Mouse (Mus musculus) heart, embryonic 16.5 days (tissue): ENCODE data around the gene Cdc42ep1. TPM values are rescaled to one million over a fixed set of nuclear protein-coding genes. Genes with fewer than 3 reads are reported as not detected.

Experiments
- ATAC-seq: fragments of 200-750 bp; cut with Nextera tagmentation; replicated peaks from 2 replicates; pipeline ENCODE4 v1.8.0; 2017; ENCODE audit warnings: moderate number of reproducible peaks; ENCODE audit not compliant: insufficient read depth, low FRiP score; ENCODE audit errors: extremely low read depth
- H3K27ac ChIP-seq: fragments of 300-500 bp; sonication (generic); 2 replicates; pipeline ENCODE4 v1.5.1; 2014; ENCODE audit warnings: mild to moderate bottlenecking, low read length, control low read depth, moderate library complexity
- H3K27me3 ChIP-seq: fragments of 300-500 bp; sonication (generic); 2 replicates; pipeline ENCODE4 v1.6.1; 2014; ENCODE audit warnings: low read length, mixed read lengths; ENCODE audit not compliant: control insufficient read depth, insufficient read depth
- H3K36me3 ChIP-seq: fragments of 300-500 bp; sonication (generic); 2 replicates; pipeline ENCODE4 v1.6.1; 2014; ENCODE audit not compliant: control insufficient read depth, insufficient read depth
- H3K4me1 ChIP-seq: fragments of 300-500 bp; sonication (generic); 2 replicates; pipeline ENCODE4 v1.6.1; 2014; ENCODE audit warnings: low read length, mixed read lengths; ENCODE audit not compliant: control insufficient read depth, insufficient read depth
- H3K4me2 ChIP-seq: fragments of 300-500 bp; sonication (generic); 2 replicates; pipeline ENCODE4 v1.6.1; 2014; ENCODE audit warnings: low read depth, mild to moderate bottlenecking, control low read depth, low read length
- H3K4me3 ChIP-seq: fragments of 300-500 bp; sonication (generic); 2 replicates; pipeline ENCODE4 v1.5.1; 2014; ENCODE audit warnings: mild to moderate bottlenecking, control low read depth, low read length
- H3K9ac ChIP-seq: fragments of 300-500 bp; sonication (generic); 2 replicates; pipeline ENCODE4 v1.6.1; 2014; ENCODE audit warnings: low read length, control low read depth
- H3K9me3 ChIP-seq: fragments of 300-500 bp; sonication (generic); replicated peaks from 2 replicates; pipeline ENCODE4 v1.6.1; 2016; ENCODE audit warnings: low read length; ENCODE audit not compliant: control insufficient read depth
- WGBS: fragments of 180-500 bp; shearing (Covaris S2); extraction: QIAGEN DNeasy Blood & Tissue Kit; methylation state at CpG from one replicate; pipeline ENCODE4 v1.1.7; 2014; 5-methylcytosine and 5-hydroxymethylcytosine counted together
- polyA plus RNA-seq: library from polyadenylated mRNA; unstranded; fragments of >200 nt; fragmentation: Nextera tagmentation; extraction: Ambion mirVana; gene quantifications from 2 replicates; pipeline ENCODE4 v1.2.1, GENCODE M21; 2015

The Cdc42ep1 gene
- polyA plus RNA-seq, 1 experiment from 2014 or later = 29.4 TPM

DNA sequence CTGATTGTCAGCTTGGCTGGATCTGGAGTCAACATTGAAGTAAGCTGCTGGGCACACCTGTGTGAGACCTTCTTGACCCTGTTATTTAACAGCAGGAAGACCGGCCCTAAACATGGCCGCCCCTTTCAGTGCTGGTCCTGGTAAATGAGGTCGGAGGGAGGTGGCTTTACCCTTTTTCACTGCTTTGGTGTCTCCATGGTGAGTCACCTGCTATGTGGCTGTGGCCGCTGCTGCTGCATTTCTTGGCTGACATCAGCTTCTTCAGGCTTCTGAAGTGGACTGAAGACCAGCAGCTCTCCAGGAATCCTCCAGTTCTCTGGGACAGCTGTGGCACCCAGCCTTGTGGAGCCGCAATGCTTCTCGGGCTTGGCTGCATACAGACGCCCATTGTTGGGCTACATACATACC, 26.4 kb downstream of the Cdc42ep1 start:
- 59% methylated on average over 7 of the region's 7 CpGs for WGBS
- no peaks in the 10 kb centered on the region for H3K9me3 ChIP-seq
- H3K27ac ChIP-seq = peak overlapping the region; percentile 62
- no peak overlapping the region for H3K4me2 ChIP-seq
- no peaks in the 10 kb centered on the region for H3K36me3 ChIP-seq
- H3K4me1 ChIP-seq = peaks cover 5% of the 10 kb centered on the region
- H3K27me3 ChIP-seq = no peaks in the 10 kb centered on the region
- no peak overlapping the region for H3K4me3 ChIP-seq
- no peak overlapping the region for H3K9ac ChIP-seq
- ATAC-seq = no peak

DNA sequence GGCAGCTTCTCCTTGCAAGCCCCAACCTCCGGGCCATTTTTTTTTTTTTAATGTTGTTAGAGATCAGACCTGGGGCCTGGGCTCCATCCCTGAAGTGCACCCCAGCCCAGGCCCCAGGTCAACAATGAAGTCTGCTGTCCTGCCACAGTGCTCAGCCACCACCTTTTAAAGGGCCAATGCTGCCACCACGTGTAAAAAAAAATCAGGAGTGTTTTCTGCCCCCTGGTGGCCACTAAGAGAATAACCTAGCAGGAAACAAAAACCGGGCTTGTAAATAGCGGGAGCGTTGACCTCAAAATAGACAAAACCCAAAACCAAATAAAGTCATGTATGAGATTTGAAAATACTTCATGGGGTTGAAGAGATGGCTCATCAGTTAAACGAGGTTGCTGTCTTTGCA, 27.4 kb downstream of the Cdc42ep1 start:
- H3K27ac ChIP-seq = no peak overlapping the region
- WGBS = 24% methylated on average over 6 of the region's 6 CpGs
- no peaks in the 10 kb centered on the region for H3K27me3 ChIP-seq
- H3K36me3 ChIP-seq = no peaks in the 10 kb centered on the region
- no peak overlapping the region for H3K4me2 ChIP-seq
- no peak for ATAC-seq
- no peak overlapping the region for H3K9ac ChIP-seq
- H3K9me3 ChIP-seq = no peaks in the 10 kb centered on the region
- H3K4me1 ChIP-seq = peaks cover 4% of the 10 kb centered on the region
- no peak overlapping the region for H3K4me3 ChIP-seq

DNA sequence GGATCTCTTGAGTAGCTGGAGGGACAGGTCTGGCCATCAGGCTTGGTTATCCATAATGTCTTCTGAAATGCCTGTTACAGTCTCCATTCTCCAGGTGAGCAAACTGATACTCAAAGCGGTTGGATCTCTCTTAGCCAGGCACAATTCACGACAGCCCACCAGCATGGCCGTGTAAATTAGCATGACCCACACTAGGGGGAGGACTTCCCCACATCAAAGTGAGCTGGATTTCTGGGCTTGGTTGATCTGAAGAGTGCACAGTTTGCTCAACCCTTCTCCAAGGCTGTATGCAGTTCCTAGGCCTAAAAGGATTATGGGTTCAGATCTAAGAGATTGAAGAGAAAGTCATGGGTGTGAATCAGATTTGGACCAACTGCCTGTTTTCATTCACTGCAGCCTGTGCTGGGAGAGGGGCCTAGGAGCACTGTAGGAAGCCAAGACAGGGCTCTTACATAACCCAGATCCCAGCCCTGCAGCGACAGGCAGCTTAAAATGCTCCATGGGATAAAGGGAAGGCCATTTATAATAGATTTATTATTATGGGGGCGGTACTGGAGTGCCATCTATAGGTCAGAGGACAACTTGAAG, 29.7 kb downstream of the Cdc42ep1 start:
- Histone ChIP-seq H3K27me3 (no peaks in the 10 kb centered on the region), H3K4me1 (peaks cover 13% of the 10 kb centered on the region)

DNA sequence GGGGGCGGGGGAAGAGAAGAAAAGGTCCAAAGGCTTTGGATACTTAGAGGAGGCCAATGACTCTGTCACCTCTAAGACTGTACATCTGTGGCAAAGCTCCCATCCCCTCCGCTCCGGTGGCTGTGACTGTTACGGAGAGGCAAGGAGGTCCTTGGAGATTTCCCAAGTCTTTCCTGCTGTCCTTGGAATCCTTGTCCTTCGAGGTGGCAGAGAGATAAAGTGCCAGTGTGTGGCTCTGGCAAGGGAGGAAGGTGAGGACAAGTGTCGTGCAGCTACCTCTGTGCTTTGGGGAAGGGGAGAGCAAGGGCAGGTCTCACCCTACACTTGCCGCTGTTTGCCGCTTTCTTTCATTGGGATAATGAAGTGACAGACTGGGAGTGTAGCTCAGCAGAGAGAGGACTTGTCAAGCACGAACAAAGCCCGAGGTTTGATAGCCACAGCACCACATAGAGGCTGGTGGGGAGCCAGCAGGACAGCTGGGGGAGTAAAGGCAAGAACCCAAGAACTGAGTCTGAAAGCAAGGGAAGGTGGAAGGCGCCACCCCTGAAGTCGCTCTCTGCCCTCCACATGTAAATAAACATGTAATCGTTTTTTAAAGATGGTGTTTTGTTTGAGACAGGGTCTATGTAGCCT, 31.5 kb downstream of the Cdc42ep1 start:
- H3K27me3 ChIP-seq = no peaks in the 10 kb centered on the region
- no peak overlapping the region for H3K4me2 ChIP-seq
- no peak for ATAC-seq
- 34% methylated on average over 13 of the region's 13 CpGs for WGBS
- H3K4me1 ChIP-seq = peaks cover 15% of the 10 kb centered on the region
- H3K9me3 ChIP-seq = no peaks in the 10 kb centered on the region
- H3K9ac ChIP-seq = no peak overlapping the region
- H3K4me3 ChIP-seq = no peak overlapping the region
- no peaks in the 10 kb centered on the region for H3K36me3 ChIP-seq
- H3K27ac ChIP-seq = no peak overlapping the region; the same call in 1 of the 2 replicates

More for the DNA sequence above, 29.7 kb downstream of the Cdc42ep1 start:
- Histone ChIP-seq H3K4me2 (no peak overlapping the region), H3K27ac (no peak overlapping the region), H3K4me3 (no peak overlapping the region), H3K36me3 (no peaks in the 10 kb centered on the region), H3K9ac (no peak overlapping the region), H3K9me3 (no peaks in the 10 kb centered on the region)
- 50% methylated on average over 5 of the region's 5 CpGs for WGBS
- no peak for ATAC-seq

DNA sequence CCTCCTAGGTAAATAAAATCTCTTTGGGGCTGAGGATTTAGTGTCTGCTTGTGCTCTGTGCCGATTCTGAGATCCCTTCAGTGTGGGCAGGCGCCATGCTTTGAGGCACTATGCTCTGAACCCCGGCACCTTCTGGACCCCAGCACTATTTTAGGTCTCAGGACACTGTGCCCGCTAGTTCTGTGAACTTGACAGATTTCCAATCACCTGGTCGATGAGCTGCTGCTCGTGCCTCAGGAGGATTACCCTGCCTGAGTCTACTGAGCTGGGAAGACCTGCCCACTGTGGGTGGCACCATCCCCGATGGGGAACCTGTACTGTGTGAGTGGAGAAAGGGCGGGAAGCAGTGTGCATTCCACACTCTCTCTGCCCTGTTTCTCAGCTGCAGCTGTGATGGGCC, 32.6 kb downstream of the Cdc42ep1 start:
- Histone ChIP-seq H3K9ac (no peak overlapping the region), H3K27ac (no peak overlapping the region), H3K36me3 (no peaks in the 10 kb centered on the region), H3K4me2 (no peak overlapping the region), H3K4me3 (no peak overlapping the region), H3K9me3 (no peaks in the 10 kb centered on the region), H3K27me3 (no peaks in the 10 kb centered on the region), H3K4me1 (peaks cover 21% of the 10 kb centered on the region)
- WGBS = 79% methylated on average over 8 of the region's 8 CpGs
- ATAC-seq = no peak

DNA sequence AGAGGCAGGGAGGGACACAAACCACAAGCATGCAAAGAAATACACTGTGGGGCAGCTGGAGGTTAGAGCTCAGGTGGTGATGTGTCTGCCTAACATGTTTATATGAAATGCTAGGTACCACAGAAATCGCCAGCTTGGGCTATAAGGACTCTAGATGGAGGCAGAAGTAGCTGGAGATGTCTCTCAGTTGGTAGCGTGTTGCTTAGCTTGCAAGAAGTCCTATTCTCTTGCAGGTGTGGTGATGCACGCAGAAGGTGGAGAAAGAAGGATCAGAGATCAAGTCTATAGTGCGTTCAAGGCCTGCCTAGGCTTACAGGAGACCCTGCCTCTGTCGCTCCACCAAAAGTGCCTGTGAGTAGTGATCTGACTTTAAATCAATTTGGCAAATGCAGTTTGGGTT, 33.1 kb downstream of the Cdc42ep1 start:
- no peak for ATAC-seq
- H3K9ac ChIP-seq = peak overlapping the region; percentile 95
- peaks cover 21% of the 10 kb centered on the region for H3K4me1 ChIP-seq
- no peaks in the 10 kb centered on the region for H3K9me3 ChIP-seq
- H3K27me3 ChIP-seq = no peaks in the 10 kb centered on the region
- peak overlapping the region; percentile 91 for H3K4me2 ChIP-seq
- no peak overlapping the region; the same call in 1 of the 2 replicates for H3K4me3 ChIP-seq
- H3K36me3 ChIP-seq = no peaks in the 10 kb centered on the region
- WGBS = 80% methylated on average over 5 of the region's 5 CpGs
- peak overlapping the region; percentile 99 for H3K27ac ChIP-seq

DNA sequence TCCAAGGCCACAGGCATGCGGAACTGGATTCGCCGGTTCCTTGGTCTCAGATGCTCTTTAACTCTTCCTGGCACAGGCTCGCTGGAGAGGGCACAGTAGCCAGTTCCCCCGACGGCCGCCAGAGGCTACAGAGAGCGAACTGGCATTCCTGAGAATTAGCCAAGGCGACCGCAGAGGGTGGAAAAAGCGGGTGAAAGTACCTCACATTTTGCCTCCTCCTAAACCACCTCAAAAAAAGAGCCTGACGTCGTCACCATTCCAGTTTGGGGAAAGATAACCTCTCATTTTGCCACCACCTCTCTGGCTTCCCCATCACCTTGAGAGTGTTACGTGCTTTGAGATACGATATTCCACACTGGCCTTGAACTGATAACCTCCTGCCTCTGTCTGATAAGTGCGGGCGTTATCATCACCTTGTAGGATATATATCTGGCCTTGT, 33.9 kb downstream of the Cdc42ep1 start:
- 0 out of 2 replicates have a peak, but pooled peaks have one; percentile 14 for ATAC-seq
- peak overlapping the region; percentile 91 for H3K4me2 ChIP-seq
- peak overlapping the region; percentile 92 for H3K4me3 ChIP-seq
- H3K9ac ChIP-seq = peak overlapping the region; percentile 95
- peak overlapping the region; percentile 99 for H3K27ac ChIP-seq
- peaks cover 3% of the 10 kb centered on the region; the same call in 1 of the 2 replicates for H3K36me3 ChIP-seq
- H3K4me1 ChIP-seq = peaks cover 21% of the 10 kb centered on the region
- H3K27me3 ChIP-seq = no peaks in the 10 kb centered on the region
- WGBS = 2% methylated on average over 17 of the region's 17 CpGs
- no peaks in the 10 kb centered on the region for H3K9me3 ChIP-seq

DNA sequence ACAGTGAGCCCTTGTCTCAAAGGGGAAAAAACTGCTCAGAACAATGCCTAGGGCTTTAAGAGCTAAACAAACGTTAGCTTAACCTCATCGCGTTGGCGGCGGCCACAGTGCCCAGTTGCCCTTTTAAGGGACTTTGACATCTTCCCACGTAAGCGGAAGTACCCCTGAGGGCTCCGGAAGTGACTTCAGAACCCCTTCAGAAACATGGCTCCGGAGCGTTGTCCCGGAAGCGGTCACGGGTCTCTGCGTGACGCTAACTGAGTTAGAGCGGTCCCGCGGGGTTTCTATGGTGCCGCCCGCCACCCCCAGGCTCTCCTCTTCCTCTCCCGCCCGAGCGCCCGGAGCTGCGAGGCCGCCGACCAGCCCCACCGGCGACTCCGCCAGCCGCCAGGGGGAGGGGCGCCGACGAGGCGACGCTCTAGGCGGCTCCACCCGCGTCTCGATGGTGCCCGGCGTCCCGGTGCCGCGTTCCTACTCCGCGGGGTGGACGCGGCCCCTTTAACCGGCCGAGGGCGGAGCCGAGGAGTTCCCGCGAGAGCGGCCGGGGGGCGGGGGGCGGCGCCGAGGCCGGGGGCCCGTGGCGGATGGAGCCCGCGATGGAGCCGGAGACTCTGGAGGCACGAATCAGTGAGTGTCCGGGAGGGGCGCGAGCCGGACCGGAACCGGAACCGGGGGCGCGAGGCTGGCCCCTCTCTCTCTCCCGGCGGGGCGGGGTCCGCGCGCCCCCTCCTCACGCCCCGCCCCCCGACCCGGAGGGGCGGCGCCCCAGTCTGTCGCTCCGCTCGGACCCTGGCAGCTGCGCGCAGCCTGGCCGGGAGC, 34.8 kb downstream of the Cdc42ep1 start, which contains the start of gene Gga1:
Gene Gga1 (plus strand): TSS at position 200 of the 819 bp plus-strand sequence.
- WGBS = 1% methylated on average over 81 of the region's 95 CpGs
- ATAC-seq = peak; percentile 91
- H3K36me3 ChIP-seq = peaks cover 10% of the 10 kb centered on the region
- H3K4me1 ChIP-seq = peaks cover 21% of the 10 kb centered on the region
- no peaks in the 10 kb centered on the region for H3K27me3 ChIP-seq
- no peaks in the 10 kb centered on the region for H3K9me3 ChIP-seq
- peak within 1 kb of the TSS; percentile 99 for H3K27ac ChIP-seq
- peak within 1 kb of the TSS; percentile 92 for H3K4me3 ChIP-seq
- H3K4me2 ChIP-seq = peak within 1 kb of the TSS; percentile 91
- H3K9ac ChIP-seq = peak within 1 kb of the TSS; percentile 95
